Mouse (Mus musculus) stomach, postnatal 0 days (tissue): ENCODE data around the gene Kcnn4.

Source experiments
- CTCF ChIP-seq: IDR thresholded peaks from 2 replicates; pipeline ENCODE4 v1.5.1; 2016; ENCODE audit warnings: antibody characterized with exemption, low read depth, mild to moderate bottlenecking, moderate library complexity
- EP300 ChIP-seq: optimal IDR thresholded peaks from 2 replicates; pipeline ENCODE3; 2016; ENCODE audit warnings: antibody characterized with exemption

DNA sequence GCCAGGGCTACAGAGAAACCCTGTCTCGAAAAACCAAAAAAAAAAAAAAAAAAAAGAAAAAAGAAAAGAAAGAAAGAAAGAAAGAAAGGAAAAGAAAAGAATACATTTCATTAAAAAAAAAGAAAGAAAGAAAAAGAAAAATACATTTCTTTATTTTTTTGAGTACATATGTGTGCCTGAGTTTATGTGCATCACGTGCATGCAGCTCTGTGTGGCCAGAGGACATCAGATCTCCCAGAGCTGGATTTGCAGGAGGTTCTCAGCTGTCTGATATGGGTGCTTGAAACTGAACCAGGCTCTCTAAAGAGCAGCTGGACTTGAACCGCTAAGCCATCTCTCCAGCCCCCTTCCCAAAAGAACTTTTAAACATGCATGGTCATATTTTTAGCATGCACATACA lies 24.0 kb downstream of the Kcnn4 start:
- TF ChIP-seq CTCF (no peak), EP300 (no peak)
